Mouse (Mus musculus) colon, adult 2 months (tissue): ENCODE data around the gene Tomm22. TPM values are rescaled to one million over a fixed set of nuclear protein-coding genes. Genes with fewer than 3 reads are reported as not detected.

Experiments used
- polyA plus RNA-seq: library from polyadenylated mRNA; depleted of rRNA; stranded (reverse); fragments of >200 nt; gene quantifications from 2 replicates; pipeline ENCODE4 v1.2.3, GENCODE M21; 2012; rRNA removed

Tomm22 gene
- 26.9 and 31.4 TPM in 2 replicates for polyA plus RNA-seq

DNA sequence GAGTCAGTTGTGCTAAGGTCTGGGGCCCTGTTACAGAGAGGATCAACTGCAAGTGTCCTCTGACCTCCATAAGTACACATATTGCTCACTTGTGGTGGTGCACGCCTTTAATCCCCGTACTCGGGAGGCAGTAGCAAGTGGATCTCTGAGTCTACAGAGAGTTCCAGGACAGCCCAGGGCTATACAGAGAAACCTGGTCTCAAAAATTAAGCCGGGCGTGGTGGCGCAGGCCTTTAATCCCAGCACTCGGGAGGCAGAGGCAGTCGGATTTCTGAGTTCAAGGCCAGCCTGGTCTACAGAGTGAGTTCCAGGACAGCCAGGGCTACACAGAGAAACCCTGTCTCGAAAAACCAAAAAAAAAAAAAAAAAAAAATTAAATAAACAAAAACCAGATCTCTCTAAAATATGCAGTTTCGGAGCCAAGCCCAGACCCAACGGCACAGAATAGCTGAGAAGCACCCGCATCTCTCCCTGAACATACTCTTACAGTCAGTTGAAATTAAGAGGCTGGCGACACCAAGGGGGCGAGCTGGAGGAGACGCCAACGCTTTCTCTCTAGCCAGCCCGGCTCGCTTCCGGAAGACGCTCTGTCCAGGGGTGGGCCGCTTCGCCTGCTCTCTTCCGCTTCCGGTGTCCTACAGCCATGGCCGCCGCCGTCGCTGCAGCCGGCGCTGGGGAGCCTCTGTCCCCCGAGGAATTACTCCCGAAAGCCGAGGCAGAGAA lies at the start of gene Tomm22:
Tomm22 (plus strand) TSS at position 613 of the 723 bp plus-strand sequence.

DNA sequence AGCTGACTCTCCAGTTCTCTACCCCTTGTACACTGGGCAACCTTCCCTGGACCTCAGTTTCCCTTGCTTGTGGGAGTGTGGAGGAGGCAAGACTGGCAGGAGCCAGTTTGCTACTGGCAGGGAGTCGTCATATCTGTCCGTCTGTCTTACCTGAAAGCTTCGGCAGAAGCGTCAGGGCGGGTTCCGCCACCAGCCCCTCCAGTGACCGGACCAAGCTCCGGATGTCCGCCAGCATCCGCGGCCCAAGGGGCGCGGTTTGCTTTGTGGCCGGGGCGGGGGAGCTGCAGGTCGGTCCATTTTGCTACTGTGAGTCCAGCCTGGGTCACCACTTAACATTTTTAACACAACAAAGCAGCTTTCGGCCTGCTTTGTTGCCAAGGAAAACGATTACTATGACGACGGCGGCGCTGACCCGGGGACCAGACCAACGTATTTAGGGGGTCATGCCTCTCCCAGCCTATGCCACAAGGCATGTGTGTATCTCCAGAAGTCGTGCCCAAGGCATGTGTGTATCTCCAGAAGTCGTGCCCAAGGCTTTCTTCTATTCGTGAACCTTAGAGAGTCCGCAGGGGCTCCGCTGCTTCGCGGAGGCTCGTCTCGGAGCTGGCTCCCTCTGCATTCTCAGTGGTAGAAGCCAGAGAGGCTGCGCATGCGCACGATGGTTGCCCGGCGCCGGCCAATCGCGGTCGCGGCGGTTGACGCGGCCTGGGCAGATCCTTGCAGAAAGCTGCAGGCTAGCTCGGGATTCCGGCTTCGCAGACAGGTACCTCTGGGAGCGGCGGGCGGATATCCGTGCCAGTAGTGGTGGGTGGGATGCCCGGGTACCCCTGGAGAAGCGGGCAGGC lies 11.9 kb upstream of the Tomm22 start, which contains the start of the genes Fam227a and Cby1:
Fam227a (minus strand) TSS at position 426 of the 845 bp plus-strand sequence.
Cby1 (plus strand) TSS at position 669 of the 845 bp plus-strand sequence.

GRCm38 (mm10) chr15:79687646-79688267 lies 17.1 kb downstream of the Tomm22 start, which contains the start of gene Josd1:
Gene Josd1 (minus strand): TSS chr15:79687919.

GRCm38 (mm10) chr15:79690426-79691022 lies 19.9 kb downstream of the Tomm22 start, which contains the start of gene Gtpbp1:
Gene Gtpbp1 (plus strand): TSS chr15:79690845.

Other genes with a start within 250 kb of the Tomm22 start
- 33.1 and 37.6 TPM in 2 replicates for gene Csnk1e, start 215.3 kb upstream of the Tomm22 start, polyA plus RNA-seq
- gene Kcnj4, start 165.6 kb upstream of the Tomm22 start, polyA plus RNA-seq = not detected in 2 replicates
- gene Kdelr3, start 154.4 kb upstream of the Tomm22 start, polyA plus RNA-seq = 33.4 and 44.5 TPM in 2 replicates
- 137 and 181 TPM in 2 replicates for gene Ddx17, start 124.1 kb upstream of the Tomm22 start, polyA plus RNA-seq
- 0.05 TPM in 1 of 2 replicates, not detected in the other for gene Dmc1, start 65.8 kb upstream of the Tomm22 start, polyA plus RNA-seq
- gene Fam227a, start 11.9 kb upstream of the Tomm22 start, polyA plus RNA-seq = 0.43 and 0.61 TPM in 2 replicates
- 8.7 and 9.6 TPM in 2 replicates for gene Cby1, start 11.7 kb upstream of the Tomm22 start, polyA plus RNA-seq
- 24.1 and 32.1 TPM in 2 replicates for gene Josd1, start 17.1 kb downstream of the Tomm22 start, polyA plus RNA-seq
- gene Gtpbp1, start 20.0 kb downstream of the Tomm22 start, polyA plus RNA-seq = 35.0 and 38.2 TPM in 2 replicates
- 63.5 and 69.7 TPM in 2 replicates for gene Sun2, start 71.7 kb downstream of the Tomm22 start, polyA plus RNA-seq
- 30.5 and 47.3 TPM in 2 replicates for gene Dnal4, start 107.0 kb downstream of the Tomm22 start, polyA plus RNA-seq
- 2.3 and 2.6 TPM in 2 replicates for gene Nptxr, start 133.9 kb downstream of the Tomm22 start, polyA plus RNA-seq
- 3.5 TPM in 1 of 2 replicates, not detected in the other for gene Npcd, start 163.4 kb downstream of the Tomm22 start, polyA plus RNA-seq
- gene Cbx6, start 163.8 kb downstream of the Tomm22 start, polyA plus RNA-seq = 36.0 and 41.6 TPM in 2 replicates
- gene Apobec3, start 220.8 kb downstream of the Tomm22 start, polyA plus RNA-seq = 17.2 and 22.7 TPM in 2 replicates